Mouse (Mus musculus) liver, embryonic 16.5 days (tissue): ENCODE data around the gene Rnf187. TPM values are rescaled to one million over a fixed set of nuclear protein-coding genes. Genes with fewer than 3 reads are reported as not detected.
A peak's percentile ranks its signal among the peaks of the same experiment; 100 is the strongest.
"Not testable (repeated sequence)": the region's sequence is repeated elsewhere in the genome, so short reads cannot be mapped to it uniquely, and the experiment has no call there.

ENCODE experiments used
- ATAC-seq: fragments of 200-750 bp; cut with Nextera tagmentation; 2 replicates; pipeline ENCODE4 v1.8.0; 2017; ENCODE audit warnings: low read depth, mild to moderate bottlenecking, moderate number of reproducible peaks, moderate library complexity
- H3K27ac ChIP-seq: fragments of 300-500 bp; sonication (generic); 2 replicates; pipeline ENCODE4 v1.5.1; 2014; ENCODE audit warnings: mild to moderate bottlenecking, low read length
- H3K27me3 ChIP-seq: fragments of 300-500 bp; sonication (generic); 2 replicates; pipeline ENCODE4 v1.6.1; 2014; ENCODE audit warnings: low read depth, low read length, mixed read lengths; ENCODE audit not compliant: control insufficient read depth, insufficient read depth
- H3K36me3 ChIP-seq: fragments of 300-500 bp; sonication (generic); 2 replicates; pipeline ENCODE4 v1.6.1; 2014; ENCODE audit warnings: mild to moderate bottlenecking; ENCODE audit not compliant: control insufficient read depth, insufficient read depth
- H3K4me1 ChIP-seq: fragments of 300-500 bp; sonication (generic); 2 replicates; pipeline ENCODE4 v1.6.1; 2014; ENCODE audit warnings: low read depth, low read length, mixed read lengths; ENCODE audit not compliant: control insufficient read depth
- H3K4me2 ChIP-seq: fragments of 300-500 bp; sonication (generic); 2 replicates; pipeline ENCODE4 v1.6.1; 2014; ENCODE audit warnings: low read depth, low read length, mixed read lengths
- H3K4me3 ChIP-seq: fragments of 300-500 bp; sonication (generic); 2 replicates; pipeline ENCODE4 v1.5.1; 2014; ENCODE audit warnings: low read depth, mild to moderate bottlenecking, low read length
- H3K9ac ChIP-seq: fragments of 300-500 bp; sonication (generic); 2 replicates; pipeline ENCODE4 v1.6.1; 2014; ENCODE audit warnings: low read depth, low read length
- H3K9me3 ChIP-seq: fragments of 300-500 bp; sonication (generic); replicated peaks from 2 replicates; pipeline ENCODE4 v1.6.1; 2016; ENCODE audit warnings: low read length; ENCODE audit not compliant: control insufficient read depth
- WGBS: fragments of 180-500 bp; shearing (Covaris S2); extraction: QIAGEN DNeasy Blood & Tissue Kit; methylation state at CpG from one replicate; pipeline ENCODE4 v1.1.7; 2014; ENCODE audit not compliant: insufficient replicate concordance; 5-methylcytosine and 5-hydroxymethylcytosine counted together
- polyA plus RNA-seq: library from polyadenylated mRNA; unstranded; fragments of >200 nt; fragmentation: Nextera tagmentation; extraction: Ambion mirVana; gene quantifications from 2 replicates; pipeline ENCODE4 v1.2.1, GENCODE M21; 2015

Rnf187 gene
- polyA plus RNA-seq, 1 experiment from 2014 or later: 81.7 TPM

DNA sequence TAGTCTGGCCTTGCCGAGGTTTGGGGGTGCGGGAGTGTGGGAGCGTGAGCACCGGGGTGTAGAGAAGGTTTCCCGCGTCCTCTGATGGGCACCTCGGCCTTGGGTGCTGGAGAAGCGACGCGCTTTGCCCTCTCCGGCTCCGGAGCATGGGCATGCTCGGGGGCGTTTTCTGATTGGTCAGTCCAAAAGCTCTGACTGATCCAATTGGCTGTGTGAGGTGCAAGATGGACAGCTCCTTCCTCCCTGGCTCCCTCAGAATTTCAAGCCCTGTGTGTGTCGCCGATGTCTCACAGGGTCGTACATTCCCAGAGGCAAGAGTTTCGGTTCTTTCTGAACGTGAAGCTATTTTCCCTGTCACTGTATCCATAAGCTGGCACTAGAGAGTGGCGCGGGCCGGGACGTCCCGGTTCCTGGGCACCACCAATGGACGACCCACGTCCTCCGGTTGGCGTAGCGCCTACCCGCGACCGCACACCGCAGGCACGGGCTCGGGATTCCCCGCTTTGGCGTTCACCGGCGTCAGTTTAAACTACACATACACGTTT lies 21.3 kb upstream of the Rnf187 start:
- Histone ChIP-seq H3K4me1 (peaks cover 34% of the 10 kb centered on the region), H3K27ac (peak overlapping the region; percentile 78), H3K27me3 (peaks cover 15% of the 10 kb centered on the region), H3K9ac (peak overlapping the region; percentile 75), H3K4me3 (peak overlapping the region; percentile 71), H3K4me2 (peak overlapping the region; percentile 91), H3K36me3 (peaks cover 12% of the 10 kb centered on the region), H3K9me3 (peaks cover 3% of the 10 kb centered on the region; the same call in 1 of the 2 replicates)
- 3% methylated on average over 40 of the region's 40 CpGs for WGBS
- peak; percentile 93 for ATAC-seq

DNA sequence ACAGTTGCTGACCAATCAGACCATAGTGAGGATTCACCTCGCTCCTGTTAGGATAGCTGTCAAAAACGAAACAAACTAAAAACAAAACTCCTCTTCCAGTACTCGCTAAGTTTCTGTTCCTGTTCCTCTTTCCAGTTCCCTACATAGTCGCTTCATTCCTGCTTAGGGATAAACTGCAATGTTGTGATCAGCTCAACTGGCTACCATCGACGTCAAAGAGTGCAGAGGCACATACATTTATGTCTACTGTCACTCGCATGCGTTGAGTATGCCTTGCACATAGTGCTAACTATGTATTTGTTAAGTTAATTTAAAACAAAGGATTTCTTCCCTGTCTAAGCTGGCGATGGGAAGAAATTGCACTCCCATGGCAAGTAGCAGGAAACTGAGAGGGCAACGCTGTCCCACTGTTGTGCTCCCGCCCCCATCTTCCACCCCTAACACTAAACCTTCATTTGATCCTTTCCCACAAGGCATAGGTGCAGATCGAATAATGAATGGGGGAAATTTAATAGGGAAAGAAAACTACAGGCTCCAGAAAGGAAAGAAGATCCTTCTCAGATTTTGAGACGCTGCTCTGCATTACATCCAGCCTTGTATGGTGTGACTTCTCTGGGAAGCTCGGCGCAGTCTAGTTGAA lies 20.6 kb upstream of the Rnf187 start:
- H3K9ac ChIP-seq: peak overlapping the region; percentile 75
- peaks cover 33% of the 10 kb centered on the region for H3K4me1 ChIP-seq
- H3K27ac ChIP-seq: peak overlapping the region; percentile 72
- 11% methylated on average over 15 of the region's 15 CpGs for WGBS
- H3K36me3 ChIP-seq: peaks cover 12% of the 10 kb centered on the region
- ATAC-seq: no peak
- peak overlapping the region; percentile 71 for H3K4me3 ChIP-seq
- peaks cover 15% of the 10 kb centered on the region for H3K27me3 ChIP-seq
- peaks cover 3% of the 10 kb centered on the region; the same call in 1 of the 2 replicates for H3K9me3 ChIP-seq
- peak overlapping the region; percentile 91 for H3K4me2 ChIP-seq

DNA sequence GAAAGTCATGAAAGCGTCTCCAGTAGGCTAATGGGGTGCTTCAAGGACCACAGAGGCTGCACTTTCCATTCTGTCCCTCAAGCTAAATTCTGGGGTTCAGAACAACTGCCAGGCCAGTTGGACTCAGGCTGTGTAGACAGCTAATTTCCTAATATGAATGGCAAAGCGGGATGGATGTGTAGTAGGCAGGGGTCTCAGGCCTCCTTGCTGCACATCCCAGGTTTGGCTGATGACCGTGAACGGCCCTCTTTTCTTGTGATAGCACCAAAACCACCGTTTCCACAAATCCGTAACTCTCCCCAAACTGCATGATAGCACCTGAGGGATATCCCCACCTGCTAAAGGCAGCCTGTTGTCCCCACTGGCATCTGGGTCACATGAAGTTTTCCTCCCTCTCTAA lies 19.8 kb upstream of the Rnf187 start:
- peak overlapping the region; percentile 71 for H3K4me3 ChIP-seq
- H3K9ac ChIP-seq: peak overlapping the region; percentile 75
- 80% methylated on average over 6 of the region's 6 CpGs for WGBS
- H3K4me2 ChIP-seq: peak overlapping the region; percentile 91
- H3K36me3 ChIP-seq: peaks cover 12% of the 10 kb centered on the region
- H3K4me1 ChIP-seq: peaks cover 34% of the 10 kb centered on the region
- H3K27ac ChIP-seq: peak overlapping the region; percentile 72
- no peak for ATAC-seq
- H3K27me3 ChIP-seq: peaks cover 15% of the 10 kb centered on the region
- peaks cover 3% of the 10 kb centered on the region; the same call in 1 of the 2 replicates for H3K9me3 ChIP-seq

DNA sequence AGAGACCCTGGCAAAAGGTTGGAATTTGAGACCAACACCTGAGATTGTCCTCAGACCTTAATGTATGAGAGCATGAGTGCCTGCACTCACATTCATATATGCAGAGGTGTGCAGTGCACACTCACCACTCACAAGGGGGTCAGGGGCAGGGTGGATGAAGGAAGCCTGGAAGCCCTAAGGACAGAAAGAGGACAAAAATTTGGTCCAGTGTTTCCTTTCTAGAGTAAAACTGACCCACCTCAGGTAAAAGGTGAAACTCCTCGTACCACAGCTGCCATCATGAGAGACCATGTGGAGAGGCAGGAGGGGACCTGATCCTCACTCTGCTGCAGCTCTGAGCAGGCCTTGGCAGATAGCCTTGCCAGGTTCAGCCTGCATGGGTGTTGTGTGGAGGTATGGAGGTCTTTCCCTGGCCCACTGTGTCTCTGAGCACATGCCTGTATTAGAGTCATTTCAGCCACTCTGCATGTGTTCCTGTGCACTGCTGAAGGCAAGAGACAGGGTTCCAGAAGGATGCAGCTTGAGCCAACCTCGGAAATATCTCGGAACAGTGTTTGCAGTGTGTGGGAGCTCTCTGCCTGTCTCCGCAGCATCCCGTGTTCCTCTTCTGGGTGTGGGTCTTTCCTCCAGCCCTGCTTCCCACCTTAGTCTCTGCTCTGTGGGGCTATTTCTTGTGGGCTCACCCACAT lies 18.7 kb upstream of the Rnf187 start:
- H3K9ac ChIP-seq: peak overlapping the region; percentile 99
- peaks cover 40% of the 10 kb centered on the region for H3K4me1 ChIP-seq

DNA sequence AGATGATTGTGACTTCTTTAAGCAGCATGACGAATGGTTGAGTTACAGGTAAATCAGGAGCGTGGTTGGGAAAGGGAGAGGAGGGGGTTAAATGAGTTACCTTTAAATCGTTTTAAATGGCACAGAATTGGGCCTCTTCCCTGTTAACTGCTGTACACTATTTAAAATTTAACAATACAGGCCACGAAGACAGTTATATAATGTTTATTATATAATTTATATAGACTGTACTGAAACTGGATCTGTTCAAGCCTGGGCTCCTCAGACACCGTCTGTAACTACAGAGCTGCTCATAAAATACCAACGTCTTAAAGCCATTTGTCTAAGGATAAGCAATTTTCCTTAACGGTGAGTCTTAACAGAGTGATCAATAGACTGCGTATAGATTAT lies 17.1 kb upstream of the Rnf187 start:
- Histone ChIP-seq H3K4me1 (peaks cover 40% of the 10 kb centered on the region), H3K36me3 (peaks cover 12% of the 10 kb centered on the region), H3K27me3 (peaks cover 11% of the 10 kb centered on the region), H3K4me2 (peak overlapping the region; percentile 91), H3K9ac (peak overlapping the region; percentile 99), H3K4me3 (peak overlapping the region; percentile 90), H3K9me3 (no peaks in the 10 kb centered on the region), H3K27ac (peak overlapping the region; percentile 100)
- no peak for ATAC-seq
- 26% methylated on average over 8 of the region's 8 CpGs for WGBS

More for the DNA sequence above, 18.7 kb upstream of the Rnf187 start:
- peaks cover 13% of the 10 kb centered on the region for H3K27me3 ChIP-seq
- ATAC-seq: no peak
- peaks cover 12% of the 10 kb centered on the region for H3K36me3 ChIP-seq
- peaks cover 3% of the 10 kb centered on the region; the same call in 1 of the 2 replicates for H3K9me3 ChIP-seq
- H3K4me3 ChIP-seq: peak overlapping the region; percentile 90
- H3K27ac ChIP-seq: peak overlapping the region; percentile 42; the same call in 1 of the 2 replicates
- H3K4me2 ChIP-seq: peak overlapping the region; percentile 91
- WGBS: 87% methylated on average over 5 of the region's 5 CpGs

DNA sequence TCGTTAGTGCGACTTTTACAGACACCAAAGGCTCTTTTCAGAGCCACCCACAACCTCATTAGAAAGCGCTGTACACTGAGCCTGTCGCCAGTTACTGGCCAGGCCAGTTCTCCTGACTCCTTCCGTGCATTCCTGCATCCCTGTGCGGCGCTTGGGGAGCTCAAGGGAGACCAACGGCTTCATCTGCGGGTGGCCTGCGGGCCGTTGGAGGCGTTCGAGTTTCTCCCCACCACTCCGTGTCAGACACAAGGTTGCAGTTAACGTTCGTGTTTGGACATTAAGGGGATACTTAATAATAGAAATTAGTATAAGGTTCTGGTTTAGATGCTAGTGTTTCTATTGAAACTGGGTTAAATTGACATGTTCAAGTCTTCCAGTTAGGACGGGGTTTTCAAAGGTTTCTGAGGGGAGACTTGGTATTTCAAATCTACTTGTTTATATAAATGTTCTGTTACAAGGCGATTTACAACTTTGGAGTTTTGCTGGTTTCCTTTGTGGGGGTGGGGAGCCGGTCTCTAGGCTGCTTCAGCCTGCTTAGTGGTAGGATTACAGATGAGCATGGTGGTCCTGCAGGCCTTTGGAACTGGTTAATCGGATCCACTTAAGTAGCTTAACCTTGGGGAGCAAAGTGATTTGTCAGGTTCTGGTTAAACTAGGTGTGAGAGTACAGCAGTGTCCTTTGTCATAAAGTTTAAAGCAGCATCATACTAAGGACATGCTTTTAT lies 16.6 kb upstream of the Rnf187 start:
- peak overlapping the region; percentile 91 for H3K4me2 ChIP-seq
- H3K4me1 ChIP-seq: peaks cover 40% of the 10 kb centered on the region
- peak; percentile 4 for ATAC-seq

DNA sequence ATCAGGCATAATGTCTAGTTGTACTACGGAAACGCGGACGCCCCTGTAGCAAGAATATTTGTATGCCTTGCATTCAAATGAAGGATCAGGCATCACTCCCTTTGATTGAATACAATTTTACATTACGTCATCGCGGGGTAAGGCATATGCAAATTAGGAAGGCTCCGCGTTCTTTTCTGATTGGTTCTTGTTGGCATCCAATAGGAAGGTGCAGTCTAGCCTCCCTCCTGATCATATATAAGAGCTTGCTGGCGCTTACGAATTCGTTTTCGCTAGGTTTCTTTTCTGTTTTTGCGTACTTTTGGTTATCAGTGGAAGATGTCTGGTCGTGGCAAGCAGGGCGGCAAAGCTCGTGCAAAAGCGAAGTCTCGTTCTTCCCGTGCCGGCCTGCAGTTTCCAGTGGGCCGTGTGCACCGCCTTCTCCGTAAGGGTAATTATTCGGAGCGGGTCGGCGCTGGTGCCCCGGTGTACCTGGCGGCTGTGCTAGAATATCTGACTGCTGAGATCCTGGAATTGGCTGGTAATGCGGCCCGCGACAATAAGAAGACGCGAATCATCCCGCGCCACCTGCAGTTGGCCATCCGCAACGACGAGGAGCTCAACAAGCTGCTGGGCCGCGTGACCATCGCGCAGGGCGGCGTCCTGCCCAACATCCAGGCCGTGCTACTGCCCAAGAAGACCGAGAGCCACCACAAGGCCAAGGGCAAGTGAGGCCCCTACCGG lies 15.9 kb upstream of the Rnf187 start, which contains the start of the genes Hist3h2a and Trim17:
TSS of gene Hist3h2a (plus strand) at position 266 of the 723 bp plus-strand sequence.
TSS of gene Trim17 (plus strand) at position 266 of the 723 bp plus-strand sequence.
- Histone ChIP-seq H3K4me3 (peak within 1 kb of the TSS; percentile 90), H3K27ac (peak within 1 kb of the TSS; percentile 100), H3K27me3 (peaks cover 21% of the 10 kb centered on the region), H3K36me3 (peaks cover 12% of the 10 kb centered on the region), H3K9ac (peak within 1 kb of the TSS; percentile 99), H3K4me1 (peaks cover 38% of the 10 kb centered on the region), H3K4me2 (peak within 1 kb of the TSS; percentile 97), H3K9me3 (no peaks in the 10 kb centered on the region)
- under 1% methylated on average over 49 of the region's 49 CpGs for WGBS
- ATAC-seq: peak; percentile 90

More for the DNA sequence above, 16.6 kb upstream of the Rnf187 start:
- Histone ChIP-seq H3K4me3 (peak overlapping the region; percentile 90), H3K36me3 (peaks cover 12% of the 10 kb centered on the region), H3K27me3 (peaks cover 15% of the 10 kb centered on the region), H3K27ac (peak overlapping the region; percentile 100), H3K9ac (peak overlapping the region; percentile 99), H3K9me3 (no peaks in the 10 kb centered on the region)
- under 1% methylated on average over 20 of the region's 20 CpGs for WGBS

DNA sequence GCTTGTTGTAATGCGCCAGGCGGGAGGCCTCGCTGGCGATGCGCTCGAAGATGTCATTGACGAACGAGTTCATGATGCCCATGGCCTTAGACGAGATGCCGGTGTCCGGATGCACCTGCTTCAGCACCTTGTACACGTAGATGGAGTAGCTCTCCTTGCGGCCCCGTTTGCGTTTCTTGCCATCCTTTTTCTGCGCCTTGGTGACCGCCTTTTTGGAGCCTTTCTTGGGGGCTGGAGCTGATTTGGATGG lies 15.4 kb upstream of the Rnf187 start:
- H3K4me1 ChIP-seq: peaks cover 37% of the 10 kb centered on the region
- not testable (repeated sequence) for H3K9me3 ChIP-seq, ATAC-seq
- H3K27me3 ChIP-seq: peaks cover 26% of the 10 kb centered on the region
- H3K9ac ChIP-seq: peak overlapping the region; percentile 90
- under 1% methylated on average over 17 of the region's 17 CpGs for WGBS
- peak overlapping the region; percentile 90 for H3K4me3 ChIP-seq
- peak overlapping the region; percentile 97 for H3K4me2 ChIP-seq
- peaks cover 12% of the 10 kb centered on the region for H3K36me3 ChIP-seq
- peak overlapping the region; percentile 100 for H3K27ac ChIP-seq
